Mouse (Mus musculus) embryonic facial prominence, embryonic 10.5 days (tissue): ENCODE measurements at regions not wholly inside any gene's neighbourhood (a gene's known extent, or its start where the extent isn't known, plus 50 kb on each side); places are given as distances from the start of the nearest gene placed in this dataset.

Source experiments
- DNase-seq: peaks from one replicate; pipeline ENCODE4 v3.0.0-alpha.2; 2017; ENCODE audit warnings: low spot score
- H3K27ac ChIP-seq: fragments of 300-500 bp; sonication (generic); replicated peaks from 2 replicates; pipeline ENCODE4 v1.5.1; 2016; ENCODE audit warnings: mild to moderate bottlenecking
- H3K27me3 ChIP-seq: fragments of 300-500 bp; sonication (generic); replicated peaks from 2 replicates; pipeline ENCODE4 v1.6.1; 2016; ENCODE audit warnings: low read depth, mild to moderate bottlenecking; ENCODE audit not compliant: poor library complexity, severe bottlenecking
- H3K36me3 ChIP-seq: fragments of 300-500 bp; sonication (generic); replicated peaks from 2 replicates; pipeline ENCODE4 v1.6.1; 2016; ENCODE audit warnings: mild to moderate bottlenecking, moderate library complexity
- H3K4me1 ChIP-seq: fragments of 300-500 bp; sonication (generic); 2 replicates; pipeline ENCODE4 v1.6.1; 2016
- H3K4me3 ChIP-seq: fragments of 300-500 bp; sonication (generic); 2 replicates; pipeline ENCODE4 v1.5.1; 2016; ENCODE audit warnings: mild to moderate bottlenecking, moderate library complexity
- H3K9me3 ChIP-seq: fragments of 300-500 bp; sonication (generic); 2 replicates; pipeline ENCODE4 v1.6.1; 2016; ENCODE audit warnings: mild to moderate bottlenecking
- WGBS: fragments of 180-500 bp; shearing (Covaris S2); methylation state at CpG from one replicate; pipeline ENCODE4 v1.1.7; 2016; 5-methylcytosine and 5-hydroxymethylcytosine counted together

GRCm38 (mm10) chr7:115144947-115145346 lies 401.5 kb downstream of the Insc start:
- DNase-seq: no peak
- Histone ChIP-seq H3K9me3 (no peaks in the 10 kb centered on the region), H3K4me3 (no peak overlapping the region), H3K27me3 (peaks cover 20% of the 10 kb centered on the region; the same call in 1 of the 2 replicates), H3K4me1 (peaks cover 23% of the 10 kb centered on the region), H3K36me3 (no peaks in the 10 kb centered on the region), H3K27ac (no peak overlapping the region)
- WGBS: 57% methylated on average over 2 of the region's 2 CpGs

- Histone ChIP-seq H3K4me3 (no peak overlapping the region), H3K27me3 (peaks cover 20% of the 10 kb centered on the region; the same call in 1 of the 2 replicates), H3K27ac (no peak overlapping the region), H3K9me3 (no peaks in the 10 kb centered on the region), H3K4me1 (peaks cover 23% of the 10 kb centered on the region), H3K36me3 (no peaks in the 10 kb centered on the region)
- DNase-seq: no peak
- 76% methylated on average over 5 of the region's 5 CpGs for WGBS
Observed at GRCm38 (mm10) chr7:115147352-115147977, 404.0 kb downstream of the Insc start.

GRCm38 (mm10) chr7:115153291-115153690 lies 409.8 kb downstream of the Insc start:
- Histone ChIP-seq H3K9me3 (no peaks in the 10 kb centered on the region), H3K36me3 (no peaks in the 10 kb centered on the region), H3K4me3 (no peak overlapping the region), H3K27ac (peak overlapping the region; percentile 72; the same call in 1 of the 2 replicates), H3K4me1 (peaks cover 32% of the 10 kb centered on the region), H3K27me3 (0 out of 2 replicates have a peak, but pooled peaks cover 3% of the 10 kb centered on the region)
- peak; percentile 52 for DNase-seq

- H3K4me3 ChIP-seq: no peak overlapping the region
- peak; percentile 52 for DNase-seq
- peaks cover 25% of the 10 kb centered on the region for H3K4me1 ChIP-seq
- no peaks in the 10 kb centered on the region for H3K36me3 ChIP-seq
- 30% methylated on average over 4 of the region's 4 CpGs for WGBS
- no peaks in the 10 kb centered on the region for H3K27me3 ChIP-seq
- no peaks in the 10 kb centered on the region for H3K9me3 ChIP-seq
- H3K27ac ChIP-seq: peak overlapping the region; percentile 72
Observed at GRCm38 (mm10) chr7:115153764-115154509, 410.4 kb downstream of the Insc start.

GRCm38 (mm10) chr7:115170023-115170422 lies 426.5 kb downstream of the Insc start:
- DNase-seq: no peak
- 66% methylated on average over 6 of the region's 6 CpGs for WGBS
- no peaks in the 10 kb centered on the region for H3K9me3 ChIP-seq
- no peak overlapping the region for H3K4me3 ChIP-seq
- no peaks in the 10 kb centered on the region for H3K36me3 ChIP-seq
- H3K4me1 ChIP-seq: peaks cover 4% of the 10 kb centered on the region
- no peak overlapping the region for H3K27ac ChIP-seq
- H3K27me3 ChIP-seq: 0 out of 2 replicates have a peak, but pooled peaks cover 5% of the 10 kb centered on the region

- H3K4me3 ChIP-seq: no peak overlapping the region
- H3K36me3 ChIP-seq: no peaks in the 10 kb centered on the region
- DNase-seq: peak; percentile 22
- H3K27me3 ChIP-seq: 0 out of 2 replicates have a peak, but pooled peaks cover 5% of the 10 kb centered on the region
- H3K4me1 ChIP-seq: peaks cover 4% of the 10 kb centered on the region
- H3K9me3 ChIP-seq: no peaks in the 10 kb centered on the region
- H3K27ac ChIP-seq: no peak overlapping the region
- 44% methylated on average over 9 of the region's 9 CpGs for WGBS
Observed at GRCm38 (mm10) chr7:115170439-115170838, 426.9 kb downstream of the Insc start.

GRCm38 (mm10) chr7:115192482-115192881 lies 449.0 kb downstream of the Insc start:
- H3K27me3 ChIP-seq: peaks cover 51% of the 10 kb centered on the region
- no peak overlapping the region for H3K27ac ChIP-seq
- H3K36me3 ChIP-seq: no peaks in the 10 kb centered on the region
- no peak for DNase-seq
- H3K4me1 ChIP-seq: peaks cover 13% of the 10 kb centered on the region
- no peak overlapping the region for H3K4me3 ChIP-seq
- no peaks in the 10 kb centered on the region for H3K9me3 ChIP-seq
- 69% methylated on average over 5 of the region's 5 CpGs for WGBS

- Histone ChIP-seq H3K9me3 (no peaks in the 10 kb centered on the region), H3K36me3 (no peaks in the 10 kb centered on the region), H3K27ac (no peak overlapping the region), H3K4me1 (peaks cover 13% of the 10 kb centered on the region), H3K27me3 (peaks cover 51% of the 10 kb centered on the region), H3K4me3 (no peak overlapping the region)
- WGBS: 18% methylated on average over 9 of the region's 9 CpGs
- peak; percentile 28 for DNase-seq
Observed at GRCm38 (mm10) chr7:115192992-115193761, 449.7 kb downstream of the Insc start.

- Histone ChIP-seq H3K4me3 (no peak overlapping the region), H3K36me3 (no peaks in the 10 kb centered on the region), H3K9me3 (no peaks in the 10 kb centered on the region), H3K27me3 (peaks cover 6% of the 10 kb centered on the region; the same call in 1 of the 2 replicates), H3K27ac (no peak overlapping the region), H3K4me1 (peaks cover 7% of the 10 kb centered on the region)
- peak; percentile 14 for DNase-seq
- WGBS: 49% methylated on average over 3 of the region's 3 CpGs
Observed at GRCm38 (mm10) chr7:115204916-115205315, 461.4 kb downstream of the Insc start.

- Histone ChIP-seq H3K4me3 (no peak overlapping the region), H3K9me3 (no peaks in the 10 kb centered on the region), H3K27ac (no peak overlapping the region), H3K36me3 (no peaks in the 10 kb centered on the region), H3K27me3 (peaks cover 6% of the 10 kb centered on the region; the same call in 1 of the 2 replicates), H3K4me1 (peaks cover 7% of the 10 kb centered on the region)
- 69% methylated on average over 9 of the region's 9 CpGs for WGBS
- no peak for DNase-seq
Observed at GRCm38 (mm10) chr7:115206479-115207134, 463.1 kb downstream of the Insc start.

- H3K27ac ChIP-seq: no peak overlapping the region
- WGBS: 82% methylated on average over 7 of the region's 7 CpGs
Observed at GRCm38 (mm10) chr7:115208781-115209180, 465.3 kb downstream of the Insc start.

GRCm38 (mm10) chr7:115210012-115210411 lies 466.5 kb downstream of the Insc start:
- H3K27me3 ChIP-seq: peaks cover 8% of the 10 kb centered on the region; the same call in 1 of the 2 replicates
- no peaks in the 10 kb centered on the region for H3K9me3 ChIP-seq
- DNase-seq: no peak
- 89% methylated on average over 2 of the region's 2 CpGs for WGBS
- H3K36me3 ChIP-seq: no peaks in the 10 kb centered on the region
- no peak overlapping the region for H3K4me3 ChIP-seq
- peaks cover 6% of the 10 kb centered on the region for H3K4me1 ChIP-seq
- no peak overlapping the region for H3K27ac ChIP-seq

More at GRCm38 (mm10) chr7:115208781-115209180, 465.3 kb downstream of the Insc start:
- Histone ChIP-seq H3K4me3 (no peak overlapping the region), H3K36me3 (no peaks in the 10 kb centered on the region), H3K4me1 (peaks cover 10% of the 10 kb centered on the region), H3K27me3 (peaks cover 6% of the 10 kb centered on the region; the same call in 1 of the 2 replicates), H3K9me3 (no peaks in the 10 kb centered on the region)
- DNase-seq: no peak
